Mouse (Mus musculus): ENCODE data around the gene Gm42791.

Gene Gm42791

DNA sequence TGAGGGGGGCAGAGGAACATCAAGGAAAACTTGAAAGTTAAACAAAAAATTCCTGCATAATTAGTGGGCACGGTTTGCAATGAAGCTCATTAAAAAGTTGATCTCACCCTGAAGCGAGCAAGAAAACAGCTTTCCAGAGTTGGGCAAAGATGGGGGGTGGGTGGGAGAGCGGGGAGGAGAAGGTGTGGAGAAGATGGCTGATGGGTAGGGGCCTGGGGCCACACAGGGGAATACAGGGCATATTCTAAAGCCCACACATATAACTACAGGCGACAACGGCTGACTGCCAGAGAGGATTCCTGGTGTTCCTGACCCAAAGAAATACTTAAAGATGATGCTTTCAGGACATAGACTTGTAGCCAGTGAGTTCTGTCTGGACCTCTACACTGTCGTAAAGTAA lies 131.5 kb downstream of the Gm42791 start:
- no peak for DNase-seq

DNA sequence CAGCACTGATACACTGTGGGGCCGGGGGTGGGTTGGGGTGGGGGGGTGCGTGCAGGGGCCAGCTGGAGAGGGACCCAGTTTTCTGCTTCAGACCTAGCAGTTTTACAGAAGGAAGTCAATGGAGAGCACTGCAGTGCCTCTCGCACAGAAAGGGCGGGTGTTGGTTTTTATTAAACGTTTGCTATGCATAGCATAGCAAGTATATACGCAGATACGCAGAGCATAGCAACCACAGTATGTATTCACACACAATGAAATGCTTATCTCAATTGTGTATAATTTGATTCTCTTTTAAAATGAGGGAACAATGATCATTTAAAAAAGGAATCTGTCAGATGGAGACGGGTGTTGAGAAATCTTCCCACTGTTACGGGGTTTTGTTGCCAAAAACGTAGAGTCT lies 132.1 kb downstream of the Gm42791 start:
- no peak for DNase-seq

DNA sequence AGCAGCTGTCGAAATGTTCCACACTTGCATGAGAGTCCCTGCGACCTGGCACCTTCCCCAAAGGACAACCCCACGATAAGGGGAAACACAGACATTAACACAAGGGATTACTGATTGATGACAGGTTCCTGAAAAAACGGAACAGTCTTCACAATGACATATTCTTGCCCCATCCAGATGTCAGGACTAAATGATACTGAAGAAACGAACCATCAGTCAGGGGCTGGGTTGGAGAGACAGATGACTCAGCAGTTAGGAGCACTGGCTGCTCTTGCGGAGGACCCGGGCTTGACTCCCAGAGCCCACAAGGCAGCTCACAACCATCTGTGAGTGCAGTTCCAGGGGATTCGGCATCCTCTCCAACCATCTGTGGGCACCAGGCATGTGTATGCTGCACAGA lies 132.8 kb downstream of the Gm42791 start:
- DNase-seq: no peak

DNA sequence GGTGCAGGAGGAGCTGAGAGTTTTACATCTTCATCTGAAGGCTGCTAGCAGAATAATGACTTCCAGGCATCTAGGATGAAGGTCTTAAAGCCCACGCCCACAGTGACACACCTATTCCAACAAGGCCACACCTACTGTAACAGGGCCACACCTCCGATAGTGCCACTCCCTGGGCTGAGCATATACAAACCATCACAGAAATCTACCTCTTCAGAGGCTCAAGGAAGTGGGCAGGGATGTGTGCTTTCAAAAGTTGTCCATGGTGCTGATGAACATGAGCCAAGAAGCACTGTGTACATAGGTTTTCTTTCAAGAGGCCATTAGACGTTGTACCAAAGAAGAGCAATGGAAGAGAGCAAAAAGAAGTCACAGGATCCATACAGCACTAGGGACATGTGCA lies 137.4 kb downstream of the Gm42791 start:
- no peak for DNase-seq

DNA sequence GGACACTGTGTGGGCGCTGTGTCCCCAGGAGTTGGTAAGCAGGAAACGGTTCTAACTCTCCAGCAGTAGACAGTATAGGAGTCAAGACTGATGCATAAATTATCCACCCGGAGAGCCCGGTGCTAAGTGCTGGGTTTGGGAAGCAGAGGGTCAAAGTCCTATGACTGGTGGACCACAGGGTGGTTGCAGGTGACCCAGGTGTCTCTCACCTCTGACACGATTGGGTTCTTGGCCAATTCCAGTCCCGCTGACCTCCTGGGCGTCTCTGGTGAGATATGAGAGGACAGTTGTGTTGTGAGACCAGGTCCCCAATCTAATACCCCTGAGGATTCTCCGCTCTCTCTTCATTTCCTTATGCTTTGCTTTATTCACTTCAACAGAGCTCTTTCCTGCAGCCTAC lies 139.9 kb downstream of the Gm42791 start:
- no peak for DNase-seq

DNA sequence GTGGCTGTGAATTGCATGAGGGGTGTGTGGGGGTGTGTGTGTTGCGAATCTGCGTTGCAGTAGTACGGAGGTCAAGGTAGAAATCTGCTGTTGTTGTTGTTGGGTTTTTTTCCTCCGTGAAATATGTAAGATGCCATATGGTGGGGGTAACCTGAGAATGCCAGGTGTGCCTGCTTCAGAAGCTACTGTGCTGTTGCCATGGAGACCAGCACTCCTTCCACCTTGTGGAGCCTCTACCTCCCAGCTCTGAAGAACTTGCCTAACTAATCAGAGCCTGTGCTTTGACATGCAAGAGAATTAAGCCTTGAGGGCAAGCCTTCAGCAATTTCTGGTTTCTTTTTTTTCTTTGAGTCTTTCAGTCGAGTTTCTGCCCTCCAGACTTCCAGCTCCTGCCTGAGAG lies 140.8 kb downstream of the Gm42791 start:
- DNase-seq: no peak

DNA sequence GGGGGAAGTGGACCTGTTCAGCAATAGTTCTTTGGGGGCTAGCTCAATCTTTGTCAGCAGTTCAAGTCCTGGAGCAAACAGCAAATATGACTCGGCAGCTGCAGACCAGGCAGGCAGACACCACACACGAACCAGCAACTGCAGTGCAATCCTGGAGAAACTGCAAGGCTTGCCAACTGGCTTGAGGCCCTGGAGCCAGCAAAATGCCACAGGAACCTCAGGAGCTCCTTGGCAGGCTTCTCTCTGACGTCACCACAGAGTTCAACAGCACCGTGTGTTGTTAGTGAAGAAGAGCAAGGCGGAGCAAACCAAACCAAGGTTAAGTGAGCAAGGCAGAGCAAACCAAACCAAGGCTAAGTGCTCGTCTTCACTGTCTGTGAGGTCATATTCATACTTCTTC lies 145.4 kb downstream of the Gm42791 start:
- no peak for DNase-seq

DNA sequence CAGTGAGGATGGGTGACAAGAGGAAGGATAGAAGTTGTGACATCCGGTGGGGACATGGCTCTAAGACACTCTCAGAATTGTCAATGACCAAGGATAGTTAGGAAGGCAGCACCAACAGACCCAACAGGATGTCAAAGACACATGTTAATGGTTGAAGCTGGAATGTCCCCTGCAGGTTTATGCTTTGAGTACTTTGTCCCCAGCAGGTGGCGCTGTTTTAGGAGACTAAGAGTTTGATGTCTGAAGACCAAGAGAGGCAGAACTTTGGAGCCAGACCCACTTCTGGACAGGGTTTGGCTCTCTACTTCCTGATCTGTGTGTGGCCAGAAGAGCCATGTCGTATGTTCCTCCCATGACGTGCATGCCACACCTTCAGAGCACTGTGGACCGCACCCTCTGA lies 147.9 kb downstream of the Gm42791 start:
- DNase-seq: no peak

Data from cerebellum, postnatal 36 days (tissue).